Mouse (Mus musculus) heart, postnatal 14 days (tissue): ENCODE measurements around the gene Slc7a4. TPM values are rescaled to one million over a fixed set of nuclear protein-coding genes. Genes with fewer than 3 reads are reported as not detected.
"Not testable (repeated sequence)": the region's sequence is repeated elsewhere in the genome, so short reads cannot be mapped to it uniquely, and the experiment has no call there.

Experiments used
- DNase-seq, 2 experiments: peaks; one replicate each; pipeline ENCODE4 v3.0.0; 2021 to 2022
- intact Hi-C: fragments of 180-260 bp; cut with DNase I; formaldehyde crosslinking; loops from one replicate; pipeline ENCODE4 v1.15.1; 2025
- total RNA-seq, 2 experiments: library from RNA; stranded (reverse); gene quantifications; 2 replicates each; pipeline ENCODE4 v1.2.3; 2021

Slc7a4 gene
- total RNA-seq, 2 experiments from 2014 or later = 1.6 to 1.8 TPM

- DNase-seq = no peak
- intact Hi-C loops = no loop called here
Observed at GRCm38 (mm10) chr16:17564221-17564620, 18.8 kb downstream of the Slc7a4 start.

- intact Hi-C loops = no loop called here
Observed at GRCm38 (mm10) chr16:17563580-17563979, 19.4 kb downstream of the Slc7a4 start.

GRCm38 (mm10) chr16:17561751-17562208 is 21.2 kb downstream of the Slc7a4 start, which contains the start of gene P2rx6:
TSS of gene P2rx6 (plus strand) at chr16:17561885.
- intact Hi-C loops = no loop called here
- peak; percentile 46 to 66 for DNase-seq

More at GRCm38 (mm10) chr16:17563580-17563979, 19.4 kb downstream of the Slc7a4 start:
- no peak for DNase-seq

- intact Hi-C loops = no loop called here
- peak; percentile 51 to 70 for DNase-seq
Observed at GRCm38 (mm10) chr16:17561128-17561750, 21.8 kb downstream of the Slc7a4 start, which contains the start of gene Lrrc74b. TSS of gene Lrrc74b (minus strand) at chr16:17561247.

- intact Hi-C loops = loop anchor here (2.0 to 5.0 kb wide), 2 partner anchors 168 to 253 kb away; no protein-coding TSS in a partner anchor
Observed at GRCm38 (mm10) chr16:17559396-17560027, 23.5 kb downstream of the Slc7a4 start.

GRCm38 (mm10) chr16:17558811-17559210 is 24.2 kb downstream of the Slc7a4 start:
- no peak for DNase-seq
- intact Hi-C loops = loop anchor here (2.0 to 5.0 kb wide), 2 partner anchors 168 to 254 kb away; no protein-coding TSS in a partner anchor

More at GRCm38 (mm10) chr16:17559396-17560027, 23.5 kb downstream of the Slc7a4 start:
- no peak for DNase-seq

- peak; percentile 74 to 83 for DNase-seq
Observed at GRCm38 (mm10) chr16:17557947-17558480, 25.0 kb downstream of the Slc7a4 start.

GRCm38 (mm10) chr16:17556907-17557306 is 26.1 kb downstream of the Slc7a4 start:
- no peak for DNase-seq
- intact Hi-C loops = loop anchor here (1.0 to 5.0 kb wide), 2 partner anchors 59 to 170 kb away; no protein-coding TSS in a partner anchor

More at GRCm38 (mm10) chr16:17557947-17558480, 25.0 kb downstream of the Slc7a4 start:
- intact Hi-C loops = loop anchor here (1.0 to 5.0 kb wide), 3 partner anchors 58 to 255 kb away; no protein-coding TSS in a partner anchor

GRCm38 (mm10) chr16:17556180-17556579 is 26.8 kb downstream of the Slc7a4 start:
- intact Hi-C loops = loop anchor here (5.0 kb wide), 1 partner anchor 171 kb away; no protein-coding TSS in a partner anchor

GRCm38 (mm10) chr16:17554702-17555101 is 28.3 kb downstream of the Slc7a4 start:
- DNase-seq = not testable (repeated sequence)
- intact Hi-C loops = loop anchor here (5.0 kb wide), 1 partner anchor 173 kb away; no protein-coding TSS in a partner anchor

More at GRCm38 (mm10) chr16:17556180-17556579, 26.8 kb downstream of the Slc7a4 start:
- no peak for DNase-seq

GRCm38 (mm10) chr16:17553910-17554685 is 28.9 kb downstream of the Slc7a4 start:
- intact Hi-C loops = no loop called here
- no peak for DNase-seq

- intact Hi-C loops = no loop called here
- DNase-seq = no peak
Observed at GRCm38 (mm10) chr16:17552837-17553236, 30.2 kb downstream of the Slc7a4 start.

GRCm38 (mm10) chr16:17542632-17543031 is 40.4 kb downstream of the Slc7a4 start:
- no peak for DNase-seq
- intact Hi-C loops = no loop called here

- DNase-seq = no peak
- intact Hi-C loops = no loop called here
Observed at GRCm38 (mm10) chr16:17536584-17536983, 46.4 kb downstream of the Slc7a4 start.

GRCm38 (mm10) chr16:17532676-17533329 is 50.2 kb downstream of the Slc7a4 start:
- intact Hi-C loops = loop anchor here (5.0 kb wide), 1 partner anchor 126 kb away; the partner anchor contains the start of genes Pi4ka and Snap29

GRCm38 (mm10) chr16:17532271-17532670 is 50.7 kb downstream of the Slc7a4 start:
- intact Hi-C loops = loop anchor here (5.0 kb wide), 1 partner anchor 125 kb away; the partner anchor contains the start of genes Pi4ka and Snap29
- peak in 1 of 2 experiments; percentile 30 for DNase-seq

More at GRCm38 (mm10) chr16:17532676-17533329, 50.2 kb downstream of the Slc7a4 start:
- DNase-seq = no peak

- intact Hi-C loops = loop anchor here (5.0 kb wide), 1 partner anchor 123 kb away; the partner anchor contains the start of genes Pi4ka and Snap29
- DNase-seq = peak; percentile 97 to 98
Observed at GRCm38 (mm10) chr16:17530640-17531288, 52.2 kb downstream of the Slc7a4 start, which contains the start of gene Thap7. TSS of gene Thap7 (minus strand) at chr16:17531136.

GRCm38 (mm10) chr16:17529981-17530586 is 52.9 kb downstream of the Slc7a4 start:
- intact Hi-C loops = loop anchor here (5.0 kb wide), 1 partner anchor 123 kb away; the partner anchor contains the start of genes Pi4ka and Snap29
- peak in 1 of 2 experiments; percentile 31 for DNase-seq
